Mouse (Mus musculus): Measurements from ENCODE around the gene Tnfrsf18. TPM values are rescaled to one million over a fixed set of nuclear protein-coding genes. Genes with fewer than 3 reads are reported as not detected.

The Tnfrsf18 gene
- 1.3 TPM in 2 replicates for polyA plus RNA-seq (2014; fragmentation: Nextera tagmentation; extraction: Ambion mirVana)

DNA sequence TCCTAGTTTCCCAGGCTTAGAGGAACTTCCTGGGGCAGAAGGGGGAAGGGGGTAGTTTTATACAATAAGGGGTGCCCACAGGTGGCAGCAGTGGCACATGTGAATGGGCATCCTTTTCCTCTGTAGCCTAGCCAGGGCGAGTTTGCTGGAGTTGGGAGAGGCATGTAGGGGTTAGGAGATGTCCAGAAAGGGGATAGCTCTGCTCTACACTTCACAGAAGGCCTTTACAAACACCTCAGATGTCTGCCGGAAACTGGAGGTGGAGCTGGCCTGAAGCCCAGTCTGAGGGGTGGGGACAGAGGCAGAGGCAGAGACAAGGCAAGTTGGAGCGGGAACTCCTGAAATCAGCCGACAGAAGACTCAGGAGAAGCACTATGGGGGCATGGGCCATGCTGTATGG lies at the start of gene Tnfrsf18:
TSS of gene Tnfrsf18 (plus strand) at position 152 of the 400 bp plus-strand sequence.
- Histone ChIP-seq H3K9ac (peak within 1 kb of the TSS; percentile 3), H3K36me3 (ENCODE audit: insufficient read depth) (0 out of 2 replicates have a peak, but pooled peaks cover 7% of the 10 kb centered on the region), H3K4me2 (no peak within 1 kb of the TSS), H3K27ac (ENCODE audit: low read depth) (peak within 1 kb of the TSS; percentile 3; the same call in 1 of the 2 replicates), H3K9me3 (ENCODE audit: low read depth, low read length) (no peaks in the 10 kb centered on the region), H3K27me3 (ENCODE audit: insufficient read depth, low read length) (no peaks in the 10 kb centered on the region), H3K4me1 (ENCODE audit: insufficient read depth) (peaks cover 5% of the 10 kb centered on the region; the same call in 1 of the 2 replicates), H3K4me3 (ENCODE audit: low read depth, low read length) (no peak within 1 kb of the TSS)
- 19% methylated on average over 4 of the region's 4 CpGs for WGBS
- DNase-seq (peak; percentile 66), ATAC-seq (ENCODE audit: insufficient read depth) (peak; percentile 76)
- no peak; the same call in 1 of the 2 replicates for TF ChIP-seq CTCF (IDR thresholded peaks at IDR 0.05; ENCODE audit: low read depth)

DNA sequence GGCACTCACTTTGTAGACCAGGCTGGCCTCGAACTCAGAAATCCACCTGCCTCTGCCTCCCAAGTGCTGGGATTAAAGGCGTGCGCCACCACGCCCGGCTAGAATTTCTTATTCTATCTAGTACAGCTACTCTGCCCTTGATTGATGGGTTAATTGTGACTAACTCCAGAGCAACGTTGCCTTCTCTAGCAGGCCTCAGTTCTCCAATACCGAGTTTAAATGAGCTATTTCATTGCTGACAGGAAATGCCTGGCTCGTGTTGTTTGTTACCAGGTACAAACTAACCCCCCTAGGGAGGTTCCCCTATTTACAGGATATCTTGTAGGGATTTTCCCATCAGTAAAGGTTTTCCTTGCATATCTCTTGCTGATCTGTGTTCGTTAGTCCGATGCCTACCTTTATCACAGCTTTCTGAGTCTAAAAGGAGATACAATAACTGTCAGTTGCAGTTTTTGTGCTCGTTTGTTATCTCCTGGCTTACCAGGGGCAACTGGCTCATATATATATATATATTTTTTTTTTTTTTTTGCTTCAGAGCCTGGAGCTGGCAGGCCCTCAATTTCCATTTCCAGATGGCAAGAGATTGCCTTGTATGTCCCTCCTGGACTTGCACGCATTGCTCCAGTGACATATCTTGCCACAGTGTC lies 44.4 kb upstream of the Tnfrsf18 start:
- H3K4me1 ChIP-seq (ENCODE audit: insufficient read depth): no peaks in the 10 kb centered on the region
- no peaks in the 10 kb centered on the region for H3K36me3 ChIP-seq (ENCODE audit: insufficient read depth)
- no peaks in the 10 kb centered on the region for H3K9me3 ChIP-seq (ENCODE audit: low read depth, low read length)
- TF ChIP-seq CTCF (IDR thresholded peaks at IDR 0.05; ENCODE audit: low read depth): no peak
- no peak for ATAC-seq (ENCODE audit: insufficient read depth)
- no peaks in the 10 kb centered on the region for H3K27me3 ChIP-seq (ENCODE audit: insufficient read depth, low read length)
- no peak overlapping the region for H3K27ac ChIP-seq (ENCODE audit: low read depth)
- DNase-seq: no peak
- 76% methylated on average over 12 of the region's 12 CpGs for WGBS
- H3K4me3 ChIP-seq (ENCODE audit: low read depth, low read length): no peak overlapping the region
- H3K9ac ChIP-seq: no peak overlapping the region
- no peak overlapping the region for H3K4me2 ChIP-seq

DNA sequence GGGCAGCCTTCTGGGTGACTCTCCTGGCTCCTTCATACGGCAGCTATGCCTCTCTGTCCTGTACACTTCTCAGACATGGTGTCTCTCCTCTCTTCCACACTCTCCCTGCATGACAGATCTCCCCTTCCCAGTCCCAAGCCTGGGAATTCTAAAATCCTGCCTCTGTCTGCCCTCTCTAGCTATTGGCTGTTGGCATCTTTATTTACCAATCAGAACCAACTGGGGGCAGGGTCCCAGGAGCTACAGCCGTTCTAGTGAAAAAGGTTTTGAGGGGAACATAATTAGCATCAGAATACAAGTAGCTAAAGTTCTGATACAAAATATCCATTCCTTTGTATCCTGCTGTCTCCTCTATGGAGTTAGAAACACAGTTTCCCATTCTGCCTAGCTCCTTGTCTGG lies 42.2 kb upstream of the Tnfrsf18 start:
- no peak overlapping the region for H3K4me2 ChIP-seq
- no peak overlapping the region for H3K9ac ChIP-seq

DNA sequence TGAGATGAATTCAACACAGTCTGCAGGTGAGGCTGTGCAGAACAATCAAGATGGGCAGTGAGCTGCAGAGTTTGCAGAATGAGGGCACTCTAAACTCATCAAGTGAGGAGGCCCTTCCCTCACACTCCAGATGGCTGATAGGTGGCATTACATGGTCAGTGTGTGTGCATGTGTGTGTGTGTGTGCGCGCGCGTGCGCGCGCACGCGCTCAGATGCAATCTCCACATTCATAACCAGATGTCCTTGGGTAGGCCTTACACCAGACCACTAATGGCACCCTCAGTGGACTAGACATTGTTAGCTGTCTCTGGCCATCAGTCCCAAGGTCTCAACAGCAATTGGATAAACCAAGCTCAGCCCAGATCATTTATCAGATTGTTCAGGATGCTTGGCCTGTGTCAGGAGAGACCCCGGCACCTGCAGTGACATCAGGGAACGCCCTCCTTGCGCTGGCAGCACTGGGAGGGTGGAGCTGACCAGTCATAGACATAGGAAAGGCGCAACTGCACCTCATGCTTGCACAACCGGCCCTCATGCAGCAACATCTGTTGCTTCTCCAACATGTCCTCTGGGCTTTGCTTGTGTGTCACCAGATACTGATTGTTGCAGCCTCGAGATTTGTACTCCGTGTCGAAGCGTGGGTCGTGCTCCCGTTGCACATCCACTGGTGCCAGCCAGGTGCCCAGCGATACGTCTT lies 34.6 kb upstream of the Tnfrsf18 start:
- peaks cover 13% of the 10 kb centered on the region for H3K4me1 ChIP-seq (ENCODE audit: insufficient read depth)
- no peak for ATAC-seq (ENCODE audit: insufficient read depth)
- peak overlapping the region; percentile 100 for H3K4me2 ChIP-seq
- peak overlapping the region; percentile 86 for H3K4me3 ChIP-seq (ENCODE audit: low read depth, low read length)
- no peak for DNase-seq
- H3K9ac ChIP-seq: peak overlapping the region; percentile 76
- H3K27me3 ChIP-seq (ENCODE audit: insufficient read depth, low read length): no peaks in the 10 kb centered on the region
- no peaks in the 10 kb centered on the region for H3K9me3 ChIP-seq (ENCODE audit: low read depth, low read length)
- peak overlapping the region; percentile 96; the same call in 1 of the 2 replicates for H3K27ac ChIP-seq (ENCODE audit: low read depth)
- no peak for TF ChIP-seq CTCF (IDR thresholded peaks at IDR 0.05; ENCODE audit: low read depth)
- WGBS: 81% methylated on average over 22 of the region's 22 CpGs
- peaks cover 17% of the 10 kb centered on the region for H3K36me3 ChIP-seq (ENCODE audit: insufficient read depth)

More for the DNA sequence above, 42.2 kb upstream of the Tnfrsf18 start:
- H3K4me1 ChIP-seq (ENCODE audit: insufficient read depth): no peaks in the 10 kb centered on the region
- ATAC-seq (ENCODE audit: insufficient read depth): no peak
- WGBS: 24% methylated on average over 2 of the region's 2 CpGs
- no peak for TF ChIP-seq CTCF (IDR thresholded peaks at IDR 0.05; ENCODE audit: low read depth)
- no peaks in the 10 kb centered on the region for H3K27me3 ChIP-seq (ENCODE audit: insufficient read depth, low read length)
- H3K27ac ChIP-seq (ENCODE audit: low read depth): no peak overlapping the region
- no peak for DNase-seq
- no peak overlapping the region for H3K4me3 ChIP-seq (ENCODE audit: low read depth, low read length)
- H3K9me3 ChIP-seq (ENCODE audit: low read depth, low read length): no peaks in the 10 kb centered on the region
- no peaks in the 10 kb centered on the region for H3K36me3 ChIP-seq (ENCODE audit: insufficient read depth)

DNA sequence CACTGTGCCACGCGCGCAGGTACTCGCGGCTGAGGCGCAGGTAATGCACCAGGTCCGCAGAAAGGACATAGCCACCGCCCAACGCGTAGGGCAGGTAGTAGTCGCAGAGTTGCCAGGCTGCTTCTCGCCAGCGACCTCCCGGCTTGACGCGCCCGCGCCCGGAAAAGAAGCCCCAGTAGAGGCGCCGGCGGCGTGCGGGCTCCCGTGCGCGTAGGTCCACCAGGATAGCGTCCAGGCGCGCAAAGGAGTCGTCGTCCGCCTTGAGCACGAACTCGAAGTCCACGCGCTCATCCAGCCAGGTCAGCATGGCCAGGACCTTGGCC lies 34.1 kb upstream of the Tnfrsf18 start:
- Histone ChIP-seq H3K4me1 (ENCODE audit: insufficient read depth) (peaks cover 13% of the 10 kb centered on the region), H3K4me3 (ENCODE audit: low read depth, low read length) (peak overlapping the region; percentile 86), H3K27ac (ENCODE audit: low read depth) (peak overlapping the region; percentile 96), H3K27me3 (ENCODE audit: insufficient read depth, low read length) (no peaks in the 10 kb centered on the region), H3K4me2 (peak overlapping the region; percentile 100), H3K9ac (peak overlapping the region; percentile 76), H3K36me3 (ENCODE audit: insufficient read depth) (peaks cover 22% of the 10 kb centered on the region), H3K9me3 (ENCODE audit: low read depth, low read length) (no peaks in the 10 kb centered on the region)
- DNase-seq: no peak
- no peak; the same call in 1 of the 2 replicates for ATAC-seq (ENCODE audit: insufficient read depth)
- 24% methylated on average over 37 of the region's 37 CpGs for WGBS
- TF ChIP-seq CTCF (IDR thresholded peaks at IDR 0.05; ENCODE audit: low read depth): no peak

DNA sequence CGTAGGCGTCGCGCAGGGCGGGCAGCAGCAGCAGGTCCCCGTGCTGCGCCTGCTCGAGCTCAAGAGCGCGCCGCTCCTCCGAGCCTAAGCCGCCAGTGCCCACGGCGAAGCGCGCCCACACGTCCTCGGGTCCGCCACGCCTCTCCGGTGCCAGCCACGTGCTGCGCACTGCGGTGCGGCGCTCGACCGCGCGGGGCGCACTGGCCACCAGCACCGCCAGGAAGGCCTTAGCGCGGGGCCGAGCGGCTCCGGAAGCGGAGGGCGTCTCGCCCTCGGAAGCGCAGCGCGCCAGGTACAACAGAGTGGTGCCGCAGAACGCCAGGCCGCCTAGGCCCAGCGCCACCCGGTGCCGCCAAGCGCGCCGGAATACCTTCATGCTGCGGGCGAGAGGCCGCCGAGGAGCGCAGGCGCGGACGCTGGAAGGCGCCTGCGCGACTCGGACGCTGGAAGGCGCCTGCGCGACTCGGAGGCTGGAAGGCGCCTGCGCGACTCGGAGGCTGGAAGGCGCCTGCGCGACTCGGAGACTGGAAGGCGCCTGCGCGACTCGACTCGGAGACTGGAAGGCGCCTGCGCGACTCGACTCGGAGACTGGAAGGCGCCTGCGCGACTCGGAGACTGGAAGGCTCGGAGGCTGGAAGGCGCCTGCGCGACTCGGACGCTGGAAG lies 33.6 kb upstream of the Tnfrsf18 start, which contains the start of the genes B3galt6 and Sdf4:
TSS of gene B3galt6 (minus strand) at position 409 of the 665 bp plus-strand sequence.
TSS of gene Sdf4 (plus strand) at position 632 of the 665 bp plus-strand sequence.
- H3K9me3 ChIP-seq (ENCODE audit: low read depth, low read length): no peaks in the 10 kb centered on the region
- peak within 1 kb of the TSS; percentile 84 for H3K9ac ChIP-seq
- H3K27ac ChIP-seq (ENCODE audit: low read depth): peak within 1 kb of the TSS; percentile 96
- H3K4me3 ChIP-seq (ENCODE audit: low read depth, low read length): peak within 1 kb of the TSS; percentile 86
- peak within 1 kb of the TSS; percentile 100 for H3K4me2 ChIP-seq
- TF ChIP-seq CTCF (IDR thresholded peaks at IDR 0.05; ENCODE audit: low read depth): peak; percentile 54
- under 1% methylated on average over 94 of the region's 99 CpGs for WGBS
- peaks cover 27% of the 10 kb centered on the region for H3K36me3 ChIP-seq (ENCODE audit: insufficient read depth)
- DNase-seq (peak; percentile 94), ATAC-seq (ENCODE audit: insufficient read depth) (peak; percentile 89)
- no peaks in the 10 kb centered on the region for H3K27me3 ChIP-seq (ENCODE audit: insufficient read depth, low read length)
- peaks cover 13% of the 10 kb centered on the region for H3K4me1 ChIP-seq (ENCODE audit: insufficient read depth)
